Mouse (Mus musculus) limb, embryonic 14.5 days (tissue): Measurements from ENCODE around the gene Btbd35f13. TPM values are rescaled to one million over a fixed set of nuclear protein-coding genes. Genes with fewer than 3 reads are reported as not detected.
"Not testable (repeated sequence)": the region's sequence is repeated elsewhere in the genome, so short reads cannot be mapped to it uniquely, and the experiment has no call there.

Experiments used
- ATAC-seq: fragments of 200-750 bp; cut with Nextera tagmentation; 2 replicates; pipeline ENCODE4 v1.8.0; 2017; ENCODE audit warnings: low read depth, moderate number of reproducible peaks, moderate TSS enrichment; ENCODE audit not compliant: low FRiP score
- DNase-seq: peaks from one replicate; pipeline ENCODE4 v3.0.0-alpha.2; 2015; ENCODE audit warnings: low spot score
- H3K27ac ChIP-seq: fragments of 300-500 bp; sonication (generic); replicated peaks from 2 replicates; pipeline ENCODE4 v1.5.1; 2014; ENCODE audit warnings: low read depth, mild to moderate bottlenecking, low read length, moderate library complexity, mixed read lengths
- H3K27me3 ChIP-seq: fragments of 300-500 bp; sonication (generic); 2 replicates; pipeline ENCODE4 v1.6.1; 2014; ENCODE audit warnings: low read length, mixed read lengths; ENCODE audit not compliant: control insufficient read depth, insufficient read depth
- H3K36me3 ChIP-seq: fragments of 300-500 bp; sonication (generic); 2 replicates; pipeline ENCODE4 v1.6.1; 2014; ENCODE audit warnings: mild to moderate bottlenecking, low read length, moderate library complexity, mixed read lengths; ENCODE audit not compliant: control insufficient read depth, insufficient read depth
- H3K4me1 ChIP-seq: fragments of 300-500 bp; sonication (generic); 2 replicates; pipeline ENCODE4 v1.6.1; 2014; ENCODE audit warnings: antibody characterized with exemption, low read length, mixed read lengths; ENCODE audit not compliant: control insufficient read depth, insufficient read depth
- H3K4me2 ChIP-seq: fragments of 300-500 bp; sonication (generic); replicated peaks from 2 replicates; pipeline ENCODE4 v1.6.1; 2014; ENCODE audit warnings: low read depth, mild to moderate bottlenecking, low read length, moderate library complexity; ENCODE audit not compliant: severe bottlenecking
- H3K4me3 ChIP-seq: fragments of 300-500 bp; sonication (generic); replicated peaks from 2 replicates; pipeline ENCODE4 v1.5.1; 2014; ENCODE audit warnings: low read length
- H3K9ac ChIP-seq: fragments of 300-500 bp; sonication (generic); 2 replicates; pipeline ENCODE4 v1.6.1; 2014; ENCODE audit warnings: mild to moderate bottlenecking, low read depth, low read length, moderate library complexity; ENCODE audit not compliant: severe bottlenecking
- H3K9me3 ChIP-seq: fragments of 300-500 bp; sonication (generic); 2 replicates; pipeline ENCODE4 v1.6.1; 2016; ENCODE audit warnings: low read length; ENCODE audit not compliant: control insufficient read depth
- WGBS: fragments of 180-500 bp; shearing (Covaris S2); extraction: QIAGEN DNeasy Blood & Tissue Kit; methylation state at CpG from one replicate; pipeline ENCODE4 v1.1.7; 2014; 5-methylcytosine and 5-hydroxymethylcytosine counted together
- polyA plus RNA-seq, 2 experiments: library from polyadenylated mRNA; depleted of rRNA in 1 of 2; stranded (reverse) in 1 of 2; unstranded in 1 of 2; fragments of >200 nt; fragmentation: Nextera tagmentation in 1 of 2; extraction: Ambion mirVana in 1 of 2; gene quantifications; 2 replicates each; pipeline versions ENCODE4 v1.2.1 to v1.2.3; 2012 to 2014

Btbd35f13 gene
- not detected in 2 replicates for polyA plus RNA-seq (2012; rRNA removed)
- not detected in 2 replicates for polyA plus RNA-seq (2014; fragmentation: Nextera tagmentation; extraction: Ambion mirVana)

DNA sequence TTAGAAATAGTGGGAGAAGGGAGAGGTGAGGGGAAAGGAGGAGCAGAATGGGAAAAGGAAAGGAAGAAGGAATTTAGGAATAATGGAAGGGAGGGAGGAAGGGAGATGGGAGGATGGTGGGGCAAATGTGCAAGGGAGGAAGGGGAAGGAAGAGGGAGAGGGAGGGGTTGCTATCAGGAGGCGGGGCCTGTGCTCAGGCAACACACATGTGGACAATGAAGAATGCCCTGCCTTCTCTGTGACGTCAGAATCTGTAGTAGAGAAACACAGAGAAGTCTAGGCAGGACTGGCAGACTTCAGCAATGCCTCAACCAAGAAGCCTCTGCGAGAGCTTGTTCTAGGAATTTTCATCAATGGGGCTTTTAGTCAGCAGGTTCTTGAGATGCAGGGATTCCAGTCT lies at the start of gene Btbd35f13:
TSS of gene Btbd35f13 (plus strand) at position 301 of the 400 bp plus-strand sequence.
- H3K27me3 ChIP-seq, DNase-seq, ATAC-seq, H3K4me2 ChIP-seq, H3K9me3 ChIP-seq, H3K36me3 ChIP-seq, H3K4me1 ChIP-seq, H3K27ac ChIP-seq, H3K9ac ChIP-seq, H3K4me3 ChIP-seq: not testable (repeated sequence)
- 76% methylated on average over 2 of the region's 3 CpGs for WGBS

DNA sequence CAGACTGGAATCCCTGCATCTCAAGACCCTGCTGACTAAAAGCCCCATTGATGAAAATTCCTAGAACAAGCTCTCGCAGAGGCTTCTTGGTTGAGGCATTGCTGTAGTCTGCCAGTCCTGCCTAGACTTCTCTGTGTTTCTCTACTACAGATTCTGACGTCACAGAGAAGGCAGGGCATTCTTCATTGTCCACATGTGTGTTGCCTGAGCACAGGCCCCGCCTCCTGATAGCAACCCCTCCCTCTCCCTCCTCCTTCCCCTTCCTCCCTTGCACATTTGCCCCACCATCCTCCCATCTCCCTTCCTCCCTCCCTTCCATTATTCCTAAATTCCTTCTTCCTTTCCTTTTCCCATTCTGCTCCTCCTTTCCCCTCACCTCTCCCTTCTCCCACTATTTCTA lies 45.3 kb downstream of the Btbd35f13 start, which contains the start of gene Btbd35f14:
TSS of gene Btbd35f14 (minus strand) at position 101 of the 400 bp plus-strand sequence.
- WGBS = no CpG with 5 or more reads among the region's 3 CpGs
- H3K36me3 ChIP-seq, H3K9me3 ChIP-seq, H3K9ac ChIP-seq, H3K27ac ChIP-seq, H3K4me3 ChIP-seq, H3K4me2 ChIP-seq, DNase-seq, H3K4me1 ChIP-seq, H3K27me3 ChIP-seq, ATAC-seq: not testable (repeated sequence)

Other genes starting within 250 kb of the Btbd35f13 start
- not detected in 2 replicates for gene Btbd35f15, start 79.9 kb upstream of the Btbd35f13 start, polyA plus RNA-seq (2012; rRNA removed)
- gene Btbd35f15, start 79.9 kb upstream of the Btbd35f13 start, polyA plus RNA-seq (2014; fragmentation: Nextera tagmentation; extraction: Ambion mirVana) = not detected in 2 replicates
- not detected in 2 replicates for gene Btbd35f14, start 45.2 kb downstream of the Btbd35f13 start, polyA plus RNA-seq (2012; rRNA removed)
- gene Btbd35f14, start 45.2 kb downstream of the Btbd35f13 start, polyA plus RNA-seq (2014; fragmentation: Nextera tagmentation; extraction: Ambion mirVana) = not detected in 2 replicates